Mouse (Mus musculus) liver, embryonic 11.5 days (tissue): ENCODE results near the gene Kcnj9. TPM values are rescaled to one million over a fixed set of nuclear protein-coding genes. Genes with fewer than 3 reads are reported as not detected.

Source experiments
- ATAC-seq: fragments of 200-750 bp; cut with Nextera tagmentation; replicated peaks from 2 replicates; pipeline ENCODE4 v1.8.0; 2017; ENCODE audit warnings: moderate number of reproducible peaks, mild to moderate bottlenecking, moderate TSS enrichment, moderate library complexity; ENCODE audit not compliant: low FRiP score
- DNase-seq: peaks from one replicate; pipeline ENCODE4 v3.0.0-alpha.2; 2017; ENCODE audit warnings: low spot score
- H3K27ac ChIP-seq: fragments of 300-500 bp; sonication (generic); 2 replicates; pipeline ENCODE4 v1.5.1; 2014; ENCODE audit warnings: mild to moderate bottlenecking, low read depth, low read length, control low read depth
- H3K27me3 ChIP-seq: fragments of 300-500 bp; sonication (generic); replicated peaks from 2 replicates; pipeline ENCODE4 v1.6.1; 2014; ENCODE audit warnings: low read length, mixed read lengths; ENCODE audit not compliant: control insufficient read depth, insufficient read depth
- H3K36me3 ChIP-seq: fragments of 300-500 bp; sonication (generic); 2 replicates; pipeline ENCODE4 v1.6.1; 2014; ENCODE audit warnings: mild to moderate bottlenecking, low read length, moderate library complexity, mixed read lengths; ENCODE audit not compliant: control insufficient read depth, insufficient read depth
- H3K4me1 ChIP-seq: fragments of 300-500 bp; sonication (generic); replicated peaks from 2 replicates; pipeline ENCODE4 v1.6.1; 2014; ENCODE audit warnings: low read length, mixed read lengths; ENCODE audit not compliant: control insufficient read depth, insufficient read depth
- H3K4me2 ChIP-seq: fragments of 300-500 bp; sonication (generic); 2 replicates; pipeline ENCODE4 v1.6.1; 2014; ENCODE audit warnings: mild to moderate bottlenecking, control low read depth, moderate library complexity
- H3K4me3 ChIP-seq: fragments of 300-500 bp; sonication (generic); 2 replicates; pipeline ENCODE4 v1.5.1; 2014; ENCODE audit warnings: low read depth, low read length, control low read depth
- H3K9ac ChIP-seq: fragments of 300-500 bp; sonication (generic); 2 replicates; pipeline ENCODE4 v1.6.1; 2014; ENCODE audit warnings: low read depth, low read length, control low read depth
- H3K9me3 ChIP-seq: fragments of 300-500 bp; sonication (generic); 2 replicates; pipeline ENCODE4 v1.6.1; 2016; ENCODE audit warnings: low read length, inconsistent platforms, mixed read lengths; ENCODE audit not compliant: control insufficient read depth
- WGBS: fragments of 180-500 bp; shearing (Covaris S2); extraction: QIAGEN DNeasy Blood & Tissue Kit; methylation state at CpG from one replicate; pipeline ENCODE4 v1.1.7; 2014; 5-methylcytosine and 5-hydroxymethylcytosine counted together
- polyA plus RNA-seq: library from polyadenylated mRNA; unstranded; fragments of >200 nt; fragmentation: Nextera tagmentation; extraction: Ambion mirVana; gene quantifications from 2 replicates; pipeline ENCODE4 v1.2.1, GENCODE M21; 2014

The Kcnj9 gene
- polyA plus RNA-seq, 1 experiment from 2014 or later: 0.51 TPM

DNA sequence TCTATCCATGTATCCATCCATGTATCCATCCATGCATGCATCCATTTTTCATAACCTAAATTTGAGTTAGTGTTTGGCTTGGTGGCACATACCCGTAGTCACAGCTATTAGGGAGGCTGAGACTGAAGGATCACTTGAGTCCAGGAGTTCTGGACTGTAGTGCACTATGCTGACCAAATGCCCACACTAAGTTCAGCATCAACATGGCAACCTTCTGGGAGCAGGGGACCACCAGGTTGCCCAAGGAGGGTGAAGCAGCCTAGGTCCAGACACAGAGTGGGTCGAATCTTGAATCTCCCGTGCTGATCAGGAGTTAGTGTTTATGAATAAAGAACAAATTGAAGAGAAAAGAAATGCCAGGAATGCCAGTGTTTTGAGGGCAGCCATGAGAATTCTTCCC, 57.9 kb downstream of the Kcnj9 start:
- Histone ChIP-seq H3K27ac (no peak overlapping the region), H3K4me1 (no peaks in the 10 kb centered on the region), H3K9ac (no peak overlapping the region), H3K9me3 (no peaks in the 10 kb centered on the region), H3K4me2 (no peak overlapping the region), H3K27me3 (no peaks in the 10 kb centered on the region), H3K4me3 (no peak overlapping the region), H3K36me3 (no peaks in the 10 kb centered on the region)
- DNase-seq: no peak
- WGBS: 85% methylated on average over 3 of the region's 3 CpGs
- ATAC-seq: no peak

Other genes with a start within 250 kb of the Kcnj9 start
- 137 and 153 TPM in 2 replicates for gene Copa, start 246.8 kb downstream of the Kcnj9 start, polyA plus RNA-seq
- gene Ncstn, start 246.5 kb downstream of the Kcnj9 start, polyA plus RNA-seq: 75.3 and 76.5 TPM in 2 replicates
- 81.8 and 86.4 TPM in 2 replicates for gene Pex19, start 202.6 kb downstream of the Kcnj9 start, polyA plus RNA-seq
- gene Dcaf8, start 181.2 kb downstream of the Kcnj9 start, polyA plus RNA-seq: 89.2 and 102 TPM in 2 replicates
- gene Pea15a, start 122.5 kb downstream of the Kcnj9 start, polyA plus RNA-seq: 43.4 and 44.8 TPM in 2 replicates
- 2.2 and 4.1 TPM in 2 replicates for gene Casq1, start 109.5 kb downstream of the Kcnj9 start, polyA plus RNA-seq
- not detected in 2 replicates for gene Atp1a4, start 70.9 kb downstream of the Kcnj9 start, polyA plus RNA-seq
- gene Igsf8, start 67.7 kb downstream of the Kcnj9 start, polyA plus RNA-seq: 32.9 and 33.9 TPM in 2 replicates
- 0.16 and 0.22 TPM in 2 replicates for gene Atp1a2, start 31.3 kb downstream of the Kcnj9 start, polyA plus RNA-seq
- gene Kcnj10, start 11.9 kb upstream of the Kcnj9 start, polyA plus RNA-seq: 0.10 TPM in 1 of 2 replicates, not detected in the other
- 7.7 and 7.8 TPM in 2 replicates for gene Pigm, start 47.2 kb upstream of the Kcnj9 start, polyA plus RNA-seq
- 0.55 and 1.4 TPM in 2 replicates for gene Slamf9, start 146.0 kb upstream of the Kcnj9 start, polyA plus RNA-seq
- gene Igsf9, start 152.5 kb upstream of the Kcnj9 start, polyA plus RNA-seq: 9.7 and 13.8 TPM in 2 replicates
- gene Tagln2, start 170.7 kb upstream of the Kcnj9 start, polyA plus RNA-seq: 248 and 257 TPM in 2 replicates
- 0.77 and 1.4 TPM in 2 replicates for gene Cfap45, start 191.5 kb upstream of the Kcnj9 start, polyA plus RNA-seq
- gene Vsig8, start 226.6 kb upstream of the Kcnj9 start, polyA plus RNA-seq: not detected in 2 replicates